Mouse (Mus musculus): Measurements from ENCODE around the gene Srrm4. TPM values are rescaled to one million over a fixed set of nuclear protein-coding genes. Genes with fewer than 3 reads are reported as not detected.

Gene Srrm4
- polyA plus RNA-seq (2014; fragmentation: Nextera tagmentation; extraction: Ambion mirVana), result 18.1 and 20.7 TPM in 2 replicates

DNA sequence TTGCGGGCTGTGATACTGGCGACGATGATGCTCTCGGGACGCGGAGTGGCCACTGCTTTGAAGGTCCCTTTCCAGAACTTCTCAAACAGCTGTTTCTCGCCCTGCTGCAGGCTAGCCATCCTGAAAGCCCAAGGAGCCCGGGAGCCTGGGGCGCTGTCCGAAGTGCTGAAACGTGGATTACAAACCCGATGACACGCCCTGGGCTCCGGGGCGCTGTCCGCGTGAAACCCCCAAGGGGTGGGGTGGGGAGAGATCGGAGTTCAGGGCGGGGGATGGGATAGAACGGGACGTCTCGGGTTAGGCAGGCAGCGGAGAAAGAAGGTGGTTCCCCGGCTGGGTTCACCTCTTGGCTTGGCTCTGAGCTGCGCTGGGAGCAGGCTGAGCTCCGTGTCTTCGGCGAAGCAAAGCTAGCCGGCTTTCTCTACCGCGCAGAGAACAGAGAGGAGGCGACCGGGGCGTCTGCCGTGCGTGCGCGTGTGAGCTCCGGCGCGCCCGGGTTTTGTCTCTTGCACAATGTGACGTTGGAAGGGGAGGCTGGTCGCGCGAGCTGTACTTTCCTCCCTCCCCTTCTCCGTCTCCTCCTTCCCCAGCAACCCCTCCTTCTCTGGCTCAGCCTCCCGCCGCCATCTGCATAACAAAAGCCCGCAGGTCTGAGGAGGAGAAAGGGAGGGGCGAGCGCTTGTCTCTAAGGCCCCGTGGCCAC, at the start of gene Srrm4:
Srrm4 (minus strand) TSS at position 472 of the 703 bp plus-strand sequence.
- Histone ChIP-seq H3K4me1 (ENCODE audit: control insufficient read depth, insufficient read depth, low read length) (peaks cover 12% of the 10 kb centered on the region), H3K4me3 (ENCODE audit: low read depth, low read length) (peak within 1 kb of the TSS; percentile 55), H3K27me3 (ENCODE audit: control insufficient read depth, insufficient read depth, low read length) (no peaks in the 10 kb centered on the region; the same call in 1 of the 2 replicates), H3K9me3 (ENCODE audit: control insufficient read depth, low read length) (no peaks in the 10 kb centered on the region), H3K36me3 (ENCODE audit: control insufficient read depth, insufficient read depth, low read length) (no peaks in the 10 kb centered on the region), H3K4me2 (ENCODE audit: low read depth) (peak within 1 kb of the TSS; percentile 81), H3K27ac (ENCODE audit: low read depth, low read length) (peak within 1 kb of the TSS; percentile 96), H3K9ac (ENCODE audit: low read length) (peak within 1 kb of the TSS; percentile 76)
- ATAC-seq (ENCODE audit: insufficient read depth, low FRiP score, low TSS enrichment) (peak; percentile 83), DNase-seq (ENCODE audit: low spot score) (peak; percentile 90)
- under 1% methylated on average over 50 of the region's 53 CpGs for WGBS

GRCm38 (mm10) chr5:116592801-116593430, 1.3 kb upstream of the Srrm4 start:
- peak overlapping the region; percentile 81 for H3K4me2 ChIP-seq (ENCODE audit: low read depth)
- WGBS, result under 1% methylated on average over 12 of the region's 12 CpGs
- peak overlapping the region; percentile 66 for H3K9ac ChIP-seq (ENCODE audit: low read length)
- ATAC-seq (ENCODE audit: insufficient read depth, low FRiP score, low TSS enrichment) (peak; percentile 46; the same call in 1 of the 2 replicates), DNase-seq (ENCODE audit: low spot score) (peak; percentile 76)
- H3K4me3 ChIP-seq (ENCODE audit: low read depth, low read length), result peak overlapping the region; percentile 55; the same call in 1 of the 2 replicates
- H3K27ac ChIP-seq (ENCODE audit: low read depth, low read length), result peak overlapping the region; percentile 96
- no peaks in the 10 kb centered on the region; the same call in 1 of the 2 replicates for H3K27me3 ChIP-seq (ENCODE audit: control insufficient read depth, insufficient read depth, low read length)
- peaks cover 8% of the 10 kb centered on the region for H3K4me1 ChIP-seq (ENCODE audit: control insufficient read depth, insufficient read depth, low read length)
- no peaks in the 10 kb centered on the region for H3K9me3 ChIP-seq (ENCODE audit: control insufficient read depth, low read length)
- no peaks in the 10 kb centered on the region for H3K36me3 ChIP-seq (ENCODE audit: control insufficient read depth, insufficient read depth, low read length)

DNA sequence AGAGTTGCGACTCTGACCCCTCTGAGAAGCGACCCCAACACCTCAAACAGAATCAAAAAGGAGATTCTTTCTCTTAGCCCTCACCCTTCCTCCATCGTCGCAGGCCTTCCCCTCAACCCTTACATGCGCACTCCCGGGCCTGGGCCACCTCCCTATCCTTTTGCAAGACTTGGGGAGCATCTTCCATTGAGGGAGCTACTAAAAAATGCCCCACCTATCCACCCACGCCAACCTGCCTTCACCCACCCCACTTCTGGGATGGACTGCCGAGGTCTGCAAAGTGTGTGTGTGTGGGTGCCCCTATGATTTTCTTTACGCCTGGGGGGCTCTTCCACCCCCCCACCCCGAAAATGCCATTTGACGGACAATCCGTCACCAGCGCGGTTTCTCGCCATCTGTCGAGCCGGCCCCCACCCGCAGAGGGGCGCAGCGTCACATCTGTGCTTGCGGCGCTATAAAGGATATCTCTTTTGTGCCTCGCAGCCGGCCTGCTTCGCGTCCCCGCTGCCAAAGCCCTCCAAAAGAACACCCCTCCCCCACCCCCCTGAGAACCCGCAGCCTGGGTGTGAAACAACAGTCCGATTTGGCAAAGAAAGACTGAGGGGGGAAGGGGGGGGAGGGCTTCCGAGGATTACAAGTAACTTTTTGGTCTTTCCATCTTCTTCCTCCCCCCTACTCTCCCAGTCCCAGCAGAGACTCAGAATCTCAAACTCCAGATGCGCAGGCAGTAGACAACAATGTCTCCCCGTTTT, 608 bp upstream of the Srrm4 start:
- DNase-seq (ENCODE audit: low spot score) (peak; percentile 85), ATAC-seq (ENCODE audit: insufficient read depth, low FRiP score, low TSS enrichment) (peak; percentile 68)
- peak overlapping the region; percentile 96 for H3K27ac ChIP-seq (ENCODE audit: low read depth, low read length)
- H3K4me2 ChIP-seq (ENCODE audit: low read depth), result peak overlapping the region; percentile 81
- H3K36me3 ChIP-seq (ENCODE audit: control insufficient read depth, insufficient read depth, low read length), result no peaks in the 10 kb centered on the region
- H3K9ac ChIP-seq (ENCODE audit: low read length), result peak overlapping the region; percentile 66
- H3K4me3 ChIP-seq (ENCODE audit: low read depth, low read length), result peak overlapping the region; percentile 55
- under 1% methylated on average over 32 of the region's 32 CpGs for WGBS
- peaks cover 10% of the 10 kb centered on the region for H3K4me1 ChIP-seq (ENCODE audit: control insufficient read depth, insufficient read depth, low read length)
- no peaks in the 10 kb centered on the region for H3K9me3 ChIP-seq (ENCODE audit: control insufficient read depth, low read length)
- H3K27me3 ChIP-seq (ENCODE audit: control insufficient read depth, insufficient read depth, low read length), result no peaks in the 10 kb centered on the region; the same call in 1 of the 2 replicates

DNA sequence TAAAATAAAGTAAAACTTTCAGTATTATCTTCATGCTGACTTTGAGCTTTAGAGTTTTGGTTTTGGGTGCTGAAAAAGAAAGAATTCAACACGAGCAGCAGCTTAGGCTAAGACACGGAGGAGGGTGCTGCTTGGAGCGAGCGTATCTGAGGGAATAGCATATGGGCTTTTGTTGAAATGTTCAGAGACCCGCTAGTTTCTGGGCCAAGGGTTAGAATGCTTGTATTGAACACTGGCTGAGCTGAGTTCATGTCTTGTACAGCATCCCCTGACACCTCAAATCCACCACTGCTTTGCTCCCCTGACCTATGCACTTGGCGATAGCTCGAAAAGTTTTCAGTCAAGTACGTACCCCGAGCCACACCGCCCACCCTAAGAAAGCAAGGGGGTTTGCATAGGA, 919 bp downstream of the Srrm4 start:
- 4% methylated on average over 10 of the region's 10 CpGs for WGBS
- no peak for DNase-seq (ENCODE audit: low spot score)

DNA sequence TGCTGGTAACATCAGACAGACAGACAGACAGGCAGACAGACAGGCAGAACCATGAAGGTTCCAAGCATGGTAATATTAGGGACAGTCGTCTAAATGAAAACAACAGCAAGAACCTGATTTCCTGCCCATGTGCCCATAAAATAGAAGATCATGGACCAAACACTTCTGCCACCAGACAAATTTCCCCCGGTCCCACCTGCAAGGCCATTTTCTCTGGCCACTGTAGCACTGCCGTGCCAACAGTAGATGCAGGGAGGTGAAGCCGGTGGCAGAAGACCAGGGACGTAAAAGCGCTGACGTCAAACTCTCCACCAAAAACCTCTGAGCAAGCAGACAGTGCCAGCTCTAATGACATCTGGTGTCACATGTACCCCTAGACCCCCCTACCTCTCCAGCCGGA, 2.0 kb downstream of the Srrm4 start:
- no peak overlapping the region for H3K27ac ChIP-seq (ENCODE audit: low read depth, low read length)
- no peaks in the 10 kb centered on the region; the same call in 1 of the 2 replicates for H3K27me3 ChIP-seq (ENCODE audit: control insufficient read depth, insufficient read depth, low read length)
- H3K9me3 ChIP-seq (ENCODE audit: control insufficient read depth, low read length), result no peaks in the 10 kb centered on the region
- H3K4me1 ChIP-seq (ENCODE audit: control insufficient read depth, insufficient read depth, low read length), result peaks cover 12% of the 10 kb centered on the region
- no peaks in the 10 kb centered on the region for H3K36me3 ChIP-seq (ENCODE audit: control insufficient read depth, insufficient read depth, low read length)
- peak overlapping the region; percentile 55 for H3K4me3 ChIP-seq (ENCODE audit: low read depth, low read length)
- H3K4me2 ChIP-seq (ENCODE audit: low read depth), result peak overlapping the region; percentile 81
- WGBS, result 62% methylated on average over 8 of the region's 8 CpGs
- peak overlapping the region; percentile 76 for H3K9ac ChIP-seq (ENCODE audit: low read length)
- DNase-seq (ENCODE audit: low spot score) (no peak), ATAC-seq (ENCODE audit: insufficient read depth, low FRiP score, low TSS enrichment) (no peak)

More for the DNA sequence above, 919 bp downstream of the Srrm4 start:
- ATAC-seq (ENCODE audit: insufficient read depth, low FRiP score, low TSS enrichment), result no peak
- Histone ChIP-seq H3K27me3 (ENCODE audit: control insufficient read depth, insufficient read depth, low read length) (no peaks in the 10 kb centered on the region; the same call in 1 of the 2 replicates), H3K4me1 (ENCODE audit: control insufficient read depth, insufficient read depth, low read length) (peaks cover 12% of the 10 kb centered on the region), H3K27ac (ENCODE audit: low read depth, low read length) (peak overlapping the region; percentile 96; the same call in 1 of the 2 replicates), H3K36me3 (ENCODE audit: control insufficient read depth, insufficient read depth, low read length) (no peaks in the 10 kb centered on the region), H3K4me2 (ENCODE audit: low read depth) (peak overlapping the region; percentile 81), H3K9ac (ENCODE audit: low read length) (peak overlapping the region; percentile 76), H3K9me3 (ENCODE audit: control insufficient read depth, low read length) (no peaks in the 10 kb centered on the region), H3K4me3 (ENCODE audit: low read depth, low read length) (peak overlapping the region; percentile 55)

DNA sequence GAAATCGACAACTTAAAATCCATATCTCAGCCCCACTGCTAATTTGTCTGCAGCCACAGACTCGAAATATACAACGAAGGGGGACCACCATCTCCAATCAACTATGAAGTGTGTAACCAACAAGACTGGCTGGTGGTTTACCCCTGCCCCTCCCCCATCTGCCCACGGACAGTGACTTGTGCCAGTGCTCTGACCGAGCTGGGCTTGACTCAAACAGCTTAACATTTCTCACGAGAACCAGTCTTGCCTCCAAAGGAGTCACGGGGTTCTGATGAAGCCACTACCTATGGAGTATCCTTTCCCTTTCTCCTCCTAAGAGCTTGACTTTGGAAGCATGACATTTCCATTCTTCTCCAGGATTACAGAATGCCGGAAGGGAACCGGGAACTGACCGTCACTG, 2.8 kb downstream of the Srrm4 start:
- peak overlapping the region; percentile 81 for H3K4me2 ChIP-seq (ENCODE audit: low read depth)
- peak overlapping the region; percentile 55 for H3K4me3 ChIP-seq (ENCODE audit: low read depth, low read length)
- ATAC-seq (ENCODE audit: insufficient read depth, low FRiP score, low TSS enrichment), result no peak
- peaks cover 12% of the 10 kb centered on the region for H3K4me1 ChIP-seq (ENCODE audit: control insufficient read depth, insufficient read depth, low read length)
- no peak overlapping the region for H3K27ac ChIP-seq (ENCODE audit: low read depth, low read length)
- 54% methylated on average over 10 of the region's 10 CpGs for WGBS
- no peaks in the 10 kb centered on the region for H3K36me3 ChIP-seq (ENCODE audit: control insufficient read depth, insufficient read depth, low read length)
- no peaks in the 10 kb centered on the region; the same call in 1 of the 2 replicates for H3K27me3 ChIP-seq (ENCODE audit: control insufficient read depth, insufficient read depth, low read length)
- peak overlapping the region; percentile 18 for H3K9ac ChIP-seq (ENCODE audit: low read length)
- H3K9me3 ChIP-seq (ENCODE audit: control insufficient read depth, low read length), result no peaks in the 10 kb centered on the region
- DNase-seq (ENCODE audit: low spot score), result no peak

DNA sequence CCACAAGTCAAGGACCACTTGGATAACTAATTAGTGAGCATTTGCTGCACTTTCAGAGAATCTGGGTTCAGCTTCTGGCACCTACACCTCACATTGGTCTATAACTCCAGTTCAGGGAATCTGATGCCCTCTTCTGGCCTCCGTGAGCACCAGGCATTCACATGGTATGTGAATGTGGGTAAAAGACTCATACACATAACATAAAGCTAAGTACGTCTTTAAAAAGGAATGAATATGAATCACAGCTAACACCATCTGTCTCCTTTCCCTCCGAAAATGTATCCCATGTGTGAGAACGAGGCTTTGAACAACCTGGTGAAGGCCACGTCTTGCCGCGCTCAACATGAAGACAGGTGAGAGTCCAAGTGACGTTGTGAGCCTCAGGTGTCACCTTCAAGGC, 12.1 kb downstream of the Srrm4 start:
- no peaks in the 10 kb centered on the region for H3K27me3 ChIP-seq (ENCODE audit: control insufficient read depth, insufficient read depth, low read length)
- H3K36me3 ChIP-seq (ENCODE audit: control insufficient read depth, insufficient read depth, low read length), result peaks cover 2% of the 10 kb centered on the region; the same call in 1 of the 2 replicates
- no peak overlapping the region for H3K27ac ChIP-seq (ENCODE audit: low read depth, low read length)
- WGBS, result 87% methylated on average over 8 of the region's 8 CpGs
- H3K4me3 ChIP-seq (ENCODE audit: low read depth, low read length), result no peak overlapping the region
- ATAC-seq (ENCODE audit: insufficient read depth, low FRiP score, low TSS enrichment), result no peak
- no peak overlapping the region for H3K9ac ChIP-seq (ENCODE audit: low read length)
- DNase-seq (ENCODE audit: low spot score), result no peak
- no peak overlapping the region for H3K4me2 ChIP-seq (ENCODE audit: low read depth)
- H3K4me1 ChIP-seq (ENCODE audit: control insufficient read depth, insufficient read depth, low read length), result no peaks in the 10 kb centered on the region
- H3K9me3 ChIP-seq (ENCODE audit: control insufficient read depth, low read length), result no peaks in the 10 kb centered on the region

- Histone ChIP-seq H3K36me3 (ENCODE audit: control insufficient read depth, insufficient read depth, low read length) (peaks cover 2% of the 10 kb centered on the region; the same call in 1 of the 2 replicates), H3K4me2 (ENCODE audit: low read depth) (no peak overlapping the region), H3K9ac (ENCODE audit: low read length) (no peak overlapping the region), H3K9me3 (ENCODE audit: control insufficient read depth, low read length) (no peaks in the 10 kb centered on the region), H3K4me1 (ENCODE audit: control insufficient read depth, insufficient read depth, low read length) (peaks cover 15% of the 10 kb centered on the region), H3K27me3 (ENCODE audit: control insufficient read depth, insufficient read depth, low read length) (no peaks in the 10 kb centered on the region), H3K4me3 (ENCODE audit: low read depth, low read length) (no peak overlapping the region), H3K27ac (ENCODE audit: low read depth, low read length) (no peak overlapping the region)
- ATAC-seq (ENCODE audit: insufficient read depth, low FRiP score, low TSS enrichment) (no peak), DNase-seq (ENCODE audit: low spot score) (no peak)
- WGBS, result 88% methylated on average over 5 of the region's 5 CpGs
Observed at GRCm38 (mm10) chr5:116577082-116577481, 14.5 kb downstream of the Srrm4 start.
